Mouse (Mus musculus) layer of hippocampus, adult 9-10 months (tissue): Measurements from ENCODE around the gene Gm17662.

Experiments
- DNase-seq: peaks from one replicate; pipeline ENCODE4 v3.0.0; 2022; ENCODE audit warnings: low spot score

The Gm17662 gene

DNA sequence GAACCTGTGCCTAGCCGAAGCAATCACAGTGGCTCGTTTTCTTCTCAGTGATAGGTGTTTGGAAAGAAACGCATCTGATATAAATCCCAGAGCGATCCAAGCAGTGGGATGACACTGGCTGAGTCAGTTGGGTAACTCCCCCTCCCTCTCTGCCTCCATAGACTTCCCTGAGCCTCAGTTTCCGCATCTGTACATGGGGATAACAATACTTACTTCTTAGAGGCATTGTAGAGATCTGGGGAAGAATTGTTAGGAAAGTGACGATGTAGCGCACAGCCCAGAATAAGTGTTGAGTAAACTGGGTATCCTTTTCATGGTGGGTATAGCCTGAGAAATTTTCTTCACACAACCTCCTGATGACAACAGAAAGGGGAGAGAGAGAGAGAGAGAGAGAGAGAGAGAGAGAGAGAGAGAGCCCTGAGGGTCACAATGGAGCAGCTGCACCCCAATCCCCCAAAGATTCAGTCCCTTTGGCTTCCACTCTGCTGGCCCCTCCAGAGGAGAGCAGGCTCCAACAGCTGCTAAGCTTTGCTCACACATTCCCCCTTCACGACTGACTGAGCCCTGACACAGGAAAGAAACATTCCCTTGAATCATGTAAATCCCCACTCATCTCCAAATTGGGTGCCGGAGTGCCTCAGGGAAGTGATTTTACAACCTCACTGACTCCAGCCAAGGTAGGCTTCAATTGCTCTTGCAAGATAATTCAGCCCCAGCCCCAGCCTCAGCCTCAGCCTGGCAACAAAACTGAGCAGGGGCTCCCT lies 31.6 kb downstream of the Gm17662 start:
- DNase-seq: no peak

DNA sequence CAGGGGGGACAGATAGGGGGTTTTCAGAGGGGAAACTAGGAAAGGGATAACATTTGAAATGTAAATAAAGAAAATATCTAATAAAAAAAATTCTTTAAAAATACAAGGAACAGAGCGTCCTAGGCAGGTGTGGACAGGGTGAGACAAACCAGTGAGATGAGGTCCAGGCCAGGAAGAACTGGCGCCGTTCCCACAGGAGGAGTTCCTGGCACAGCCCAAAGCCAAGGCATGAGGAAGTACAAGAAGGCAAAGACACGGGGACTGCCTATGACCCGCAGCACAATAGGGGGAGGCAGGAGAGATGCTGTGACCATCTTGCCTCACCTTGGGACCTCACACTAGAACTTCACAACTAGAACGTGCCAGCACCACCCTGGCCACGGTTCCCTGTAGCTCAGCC lies 34.6 kb downstream of the Gm17662 start:
- no peak for DNase-seq

DNA sequence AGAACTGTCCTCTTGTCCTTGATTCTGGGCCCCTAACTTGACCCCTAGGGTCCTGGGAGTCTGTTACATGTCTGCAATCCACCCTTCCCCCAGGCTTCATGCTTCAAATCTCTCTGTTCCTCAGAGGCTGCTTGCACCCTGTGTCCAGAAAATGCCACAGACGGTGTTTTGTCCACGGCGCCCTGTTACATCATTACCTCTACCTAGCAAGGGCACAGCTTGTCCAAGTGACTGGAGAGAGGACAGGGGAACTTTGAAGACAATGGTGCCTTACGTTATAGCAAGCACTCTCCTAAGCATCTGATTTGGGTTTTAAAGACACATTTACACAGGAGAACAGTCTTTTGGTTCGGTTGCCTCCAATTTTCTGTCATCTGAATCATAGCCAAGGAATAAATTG lies 36.5 kb downstream of the Gm17662 start:
- DNase-seq: no peak

DNA sequence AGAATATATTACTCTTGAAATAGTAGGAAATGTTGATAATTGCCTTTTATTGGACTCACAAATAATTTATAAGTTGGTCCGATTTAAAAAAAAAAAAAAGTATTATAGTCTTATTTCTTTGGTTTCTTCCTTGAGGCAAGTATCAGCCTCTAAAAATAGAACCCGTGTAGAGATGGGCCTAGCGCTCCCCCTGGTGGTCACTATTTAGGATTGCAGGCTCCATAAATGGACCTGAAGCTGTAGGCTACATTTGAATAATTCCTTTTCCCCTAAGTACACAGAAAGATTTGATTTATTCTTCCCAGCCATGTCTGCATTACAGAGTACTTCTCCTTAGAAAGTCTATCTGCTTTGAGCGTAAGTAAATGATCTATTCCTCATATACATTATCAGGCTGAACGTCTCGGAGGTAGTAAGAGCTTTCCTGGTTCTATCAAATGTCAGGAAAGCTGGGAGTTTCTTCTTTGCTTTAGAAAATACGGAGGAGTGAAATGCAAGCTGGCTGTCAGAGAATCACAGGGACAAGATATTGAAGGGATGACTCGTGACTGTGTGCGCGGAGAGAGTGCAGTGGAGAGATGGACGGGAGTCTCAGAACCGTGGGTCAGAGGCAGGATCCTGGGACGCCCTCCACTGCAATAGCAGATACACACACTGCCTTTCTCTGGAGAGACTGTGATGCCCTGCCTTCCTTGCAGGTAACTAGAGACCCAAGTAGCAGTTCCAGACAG lies 37.0 kb downstream of the Gm17662 start:
- DNase-seq: peak; percentile 67

DNA sequence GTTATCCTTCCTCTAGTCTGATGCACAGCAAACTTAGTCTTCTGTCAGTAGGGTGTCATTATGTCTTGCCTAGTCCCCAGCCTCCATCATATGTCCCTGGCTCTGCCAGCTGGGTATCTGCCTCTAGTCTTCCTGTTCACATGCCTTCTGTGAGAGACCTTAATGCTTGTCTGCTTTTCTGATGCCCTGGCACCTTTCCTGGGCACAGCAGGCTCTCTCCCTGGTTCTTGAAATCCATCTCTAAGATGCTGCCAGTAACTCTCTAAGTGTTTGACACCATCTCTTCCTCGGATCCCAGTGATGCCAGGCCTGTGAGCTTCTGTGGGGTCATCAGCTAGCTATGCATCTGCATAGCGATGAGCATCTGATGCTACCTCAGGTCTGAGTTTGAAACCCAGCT lies 45.7 kb downstream of the Gm17662 start:
- no peak for DNase-seq

DNA sequence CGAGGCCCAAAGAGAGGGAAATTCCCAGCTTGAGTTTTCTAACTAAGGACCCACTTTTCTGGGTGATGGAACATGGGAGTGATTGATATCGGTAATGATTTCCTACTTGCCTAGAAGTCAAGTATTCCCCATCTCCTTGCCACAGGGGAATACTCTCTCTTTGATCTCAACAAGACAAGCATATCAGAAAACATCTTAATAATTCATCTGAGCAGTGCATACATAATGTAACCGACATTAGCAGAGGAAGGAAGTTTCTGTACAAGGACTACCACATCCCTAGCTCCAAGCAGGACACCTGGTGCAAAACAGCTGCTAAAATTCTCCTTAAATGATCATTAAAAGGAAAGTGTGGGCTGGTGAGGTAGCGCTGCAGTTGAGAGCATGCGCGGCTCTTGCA lies 47.9 kb downstream of the Gm17662 start:
- DNase-seq: no peak
